Mouse (Mus musculus): Measurements from ENCODE around the gene Dpf3. TPM values are rescaled to one million over a fixed set of nuclear protein-coding genes. Genes with fewer than 3 reads are reported as not detected.

Dpf3 gene
- polyA plus RNA-seq, 1 experiment from 2014 or later, result 4.4 TPM

DNA sequence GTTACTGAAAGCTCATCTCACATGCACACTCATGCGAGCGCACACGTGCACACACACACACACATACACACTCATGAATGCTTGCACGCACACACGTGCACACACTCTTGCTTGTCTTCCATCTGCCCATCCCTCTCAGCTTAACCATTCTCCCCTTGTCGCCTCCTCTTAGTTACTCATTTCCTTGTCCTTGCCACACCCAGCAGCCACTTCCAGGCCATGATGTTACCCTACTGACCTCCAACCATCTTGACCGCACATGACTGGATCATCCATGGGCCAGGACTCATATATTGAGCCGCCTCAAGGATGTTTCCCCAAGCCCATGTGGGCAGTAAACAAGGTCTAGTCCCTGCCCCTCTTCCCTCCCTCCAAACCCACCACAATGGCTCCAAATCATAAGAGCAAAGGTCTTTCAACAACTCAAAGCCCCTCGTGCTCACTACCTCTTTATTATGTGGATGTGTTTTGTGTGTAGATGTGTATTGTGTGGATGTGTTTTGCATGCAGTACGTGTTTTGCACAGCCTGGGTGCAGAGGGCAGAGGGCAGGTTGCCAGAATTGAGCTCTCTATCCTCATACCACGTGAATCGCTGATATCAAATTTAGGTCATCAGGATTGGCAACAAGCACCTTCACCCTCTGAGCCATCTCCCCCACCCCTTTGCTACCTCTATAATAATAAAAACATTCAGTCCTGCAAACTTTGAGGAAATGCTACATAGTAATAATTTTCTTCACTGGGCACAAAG, 82.0 kb downstream of the Dpf3 start:
- DNase-seq (ENCODE audit: low spot score) (no peak), ATAC-seq (replicated peaks; ENCODE audit: low FRiP score) (no peak)
- Histone ChIP-seq H3K4me3 (ENCODE audit: low read depth, low read length) (no peak overlapping the region), H3K36me3 (ENCODE audit: control insufficient read depth, insufficient read depth, low read length) (no peaks in the 10 kb centered on the region), H3K27me3 (ENCODE audit: control insufficient read depth, insufficient read depth, low read length) (no peaks in the 10 kb centered on the region), H3K9me3 (ENCODE audit: control insufficient read depth, low read length) (no peaks in the 10 kb centered on the region), H3K4me2 (ENCODE audit: low read depth, low read length, severe bottlenecking) (no peak overlapping the region), H3K9ac (ENCODE audit: low read length) (no peak overlapping the region), H3K27ac (ENCODE audit: low read depth, low read length) (no peak overlapping the region), H3K4me1 (replicated peaks; ENCODE audit: control insufficient read depth, insufficient read depth, low read length) (no peaks in the 10 kb centered on the region)
- WGBS, result 91% methylated on average over 12 of the region's 12 CpGs

DNA sequence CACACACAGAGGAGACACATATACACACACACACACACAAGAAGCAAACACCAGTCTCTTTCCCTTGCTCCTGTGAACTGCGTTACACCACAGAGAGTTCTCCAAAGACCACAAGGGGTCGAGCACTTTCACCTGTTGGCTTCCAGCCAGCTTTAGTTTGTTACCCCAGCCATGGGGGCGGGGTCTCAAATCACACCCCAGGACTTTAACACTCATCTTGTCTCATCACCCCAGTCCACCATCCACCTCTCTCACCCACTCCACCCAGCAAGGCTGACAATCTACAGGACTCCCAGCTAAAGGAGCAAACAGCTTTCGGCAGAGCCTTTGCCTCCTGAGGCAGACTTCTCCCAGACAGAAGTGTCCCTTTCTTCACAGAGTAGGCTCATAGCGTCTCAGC, 85.2 kb downstream of the Dpf3 start:
- Histone ChIP-seq H3K4me3 (ENCODE audit: low read depth, low read length) (no peak overlapping the region), H3K27ac (ENCODE audit: low read depth, low read length) (no peak overlapping the region), H3K9ac (ENCODE audit: low read length) (no peak overlapping the region), H3K27me3 (ENCODE audit: control insufficient read depth, insufficient read depth, low read length) (no peaks in the 10 kb centered on the region), H3K9me3 (ENCODE audit: control insufficient read depth, low read length) (no peaks in the 10 kb centered on the region), H3K4me2 (ENCODE audit: low read depth, low read length, severe bottlenecking) (no peak overlapping the region), H3K4me1 (replicated peaks; ENCODE audit: control insufficient read depth, insufficient read depth, low read length) (no peaks in the 10 kb centered on the region), H3K36me3 (ENCODE audit: control insufficient read depth, insufficient read depth, low read length) (no peaks in the 10 kb centered on the region)
- DNase-seq (ENCODE audit: low spot score), result no peak
- WGBS, result 79% methylated on average over 5 of the region's 5 CpGs
- ATAC-seq (replicated peaks; ENCODE audit: low FRiP score), result no peak

DNA sequence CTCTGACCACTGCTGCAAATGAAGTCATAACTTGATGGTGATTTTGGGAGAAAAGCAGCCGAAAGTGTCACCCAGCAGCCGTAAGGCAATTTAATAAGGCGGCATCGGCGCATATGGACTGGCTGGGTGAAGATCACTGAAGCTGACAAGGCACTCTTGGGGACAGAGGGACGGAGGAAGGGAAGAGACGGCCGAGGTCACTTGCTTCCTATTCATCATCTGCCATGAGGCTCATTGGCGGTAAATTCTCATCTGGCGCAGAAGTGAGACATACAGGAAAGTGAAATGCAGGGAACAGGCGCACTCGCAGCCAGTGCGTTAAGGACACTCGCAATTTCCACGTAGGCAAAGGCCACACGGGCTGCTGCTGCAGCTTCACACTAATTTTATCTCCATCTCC, 95.5 kb downstream of the Dpf3 start:
- Histone ChIP-seq H3K4me2 (ENCODE audit: low read depth, low read length, severe bottlenecking) (no peak overlapping the region), H3K27me3 (ENCODE audit: control insufficient read depth, insufficient read depth, low read length) (no peaks in the 10 kb centered on the region), H3K4me3 (ENCODE audit: low read depth, low read length) (no peak overlapping the region), H3K27ac (ENCODE audit: low read depth, low read length) (no peak overlapping the region), H3K9me3 (ENCODE audit: control insufficient read depth, low read length) (no peaks in the 10 kb centered on the region), H3K36me3 (ENCODE audit: control insufficient read depth, insufficient read depth, low read length) (no peaks in the 10 kb centered on the region), H3K4me1 (replicated peaks; ENCODE audit: control insufficient read depth, insufficient read depth, low read length) (no peaks in the 10 kb centered on the region), H3K9ac (ENCODE audit: low read length) (no peak overlapping the region)
- WGBS, result 91% methylated on average over 16 of the region's 16 CpGs
- DNase-seq (ENCODE audit: low spot score) (no peak), ATAC-seq (replicated peaks; ENCODE audit: low FRiP score) (no peak)

DNA sequence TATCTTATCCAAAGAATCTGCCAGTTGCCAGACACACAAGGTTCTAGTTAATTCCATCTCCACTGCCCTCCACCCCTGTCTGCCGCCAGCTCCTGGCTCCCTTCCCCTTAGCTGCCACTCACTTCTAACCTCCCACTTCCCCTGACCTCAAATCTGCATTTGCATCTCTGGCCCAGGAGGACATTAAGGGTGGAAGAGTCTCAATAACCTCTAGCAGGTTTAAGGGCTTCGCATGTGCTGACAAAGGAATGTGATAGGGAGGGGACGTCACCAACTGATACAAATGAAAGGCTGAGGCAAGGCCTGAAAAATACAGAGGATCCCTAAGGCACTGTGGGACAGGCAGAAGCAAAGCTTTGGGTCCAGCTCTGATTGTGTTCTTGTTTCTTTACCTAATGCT, 100.0 kb downstream of the Dpf3 start:
- WGBS, result 44% methylated on average over 3 of the region's 3 CpGs
- H3K27ac ChIP-seq (ENCODE audit: low read depth, low read length), result no peak overlapping the region

DNA sequence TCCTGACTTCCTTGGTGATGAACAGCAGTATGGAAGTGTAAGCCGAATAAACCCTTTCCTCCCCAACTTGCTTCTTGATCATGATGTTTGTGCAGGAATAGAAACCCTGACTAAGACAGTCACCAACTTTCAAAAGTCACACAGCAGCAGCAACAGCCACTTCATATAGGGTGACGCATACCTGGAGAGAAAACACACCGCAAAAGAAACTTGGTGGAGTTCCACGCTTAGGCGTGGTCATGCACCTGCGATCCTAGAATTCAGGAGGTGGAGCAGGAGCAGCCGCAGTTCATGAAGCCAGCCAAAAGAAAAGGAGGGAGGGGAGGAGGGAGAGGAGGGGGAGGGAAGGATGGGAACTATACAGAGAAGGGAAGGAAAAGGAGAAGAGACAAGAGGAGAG, 106.4 kb downstream of the Dpf3 start:
- Histone ChIP-seq H3K27ac (ENCODE audit: low read depth, low read length) (no peak overlapping the region), H3K36me3 (ENCODE audit: control insufficient read depth, insufficient read depth, low read length) (no peaks in the 10 kb centered on the region), H3K4me1 (replicated peaks; ENCODE audit: control insufficient read depth, insufficient read depth, low read length) (no peaks in the 10 kb centered on the region), H3K9ac (ENCODE audit: low read length) (no peak overlapping the region), H3K27me3 (ENCODE audit: control insufficient read depth, insufficient read depth, low read length) (no peaks in the 10 kb centered on the region), H3K4me2 (ENCODE audit: low read depth, low read length, severe bottlenecking) (no peak overlapping the region), H3K4me3 (ENCODE audit: low read depth, low read length) (no peak overlapping the region), H3K9me3 (ENCODE audit: control insufficient read depth, low read length) (no peaks in the 10 kb centered on the region)
- 96% methylated on average over 6 of the region's 7 CpGs for WGBS
- ATAC-seq (replicated peaks; ENCODE audit: low FRiP score) (no peak), DNase-seq (ENCODE audit: low spot score) (no peak)

More for the DNA sequence above, 100.0 kb downstream of the Dpf3 start:
- H3K36me3 ChIP-seq (ENCODE audit: control insufficient read depth, insufficient read depth, low read length), result no peaks in the 10 kb centered on the region
- no peaks in the 10 kb centered on the region for H3K4me1 ChIP-seq (replicated peaks; ENCODE audit: control insufficient read depth, insufficient read depth, low read length)
- H3K9ac ChIP-seq (ENCODE audit: low read length), result no peak overlapping the region
- no peaks in the 10 kb centered on the region for H3K27me3 ChIP-seq (ENCODE audit: control insufficient read depth, insufficient read depth, low read length)
- ATAC-seq (replicated peaks; ENCODE audit: low FRiP score) (no peak), DNase-seq (ENCODE audit: low spot score) (no peak)
- no peaks in the 10 kb centered on the region for H3K9me3 ChIP-seq (ENCODE audit: control insufficient read depth, low read length)
- no peak overlapping the region for H3K4me2 ChIP-seq (ENCODE audit: low read depth, low read length, severe bottlenecking)
- H3K4me3 ChIP-seq (ENCODE audit: low read depth, low read length), result no peak overlapping the region

DNA sequence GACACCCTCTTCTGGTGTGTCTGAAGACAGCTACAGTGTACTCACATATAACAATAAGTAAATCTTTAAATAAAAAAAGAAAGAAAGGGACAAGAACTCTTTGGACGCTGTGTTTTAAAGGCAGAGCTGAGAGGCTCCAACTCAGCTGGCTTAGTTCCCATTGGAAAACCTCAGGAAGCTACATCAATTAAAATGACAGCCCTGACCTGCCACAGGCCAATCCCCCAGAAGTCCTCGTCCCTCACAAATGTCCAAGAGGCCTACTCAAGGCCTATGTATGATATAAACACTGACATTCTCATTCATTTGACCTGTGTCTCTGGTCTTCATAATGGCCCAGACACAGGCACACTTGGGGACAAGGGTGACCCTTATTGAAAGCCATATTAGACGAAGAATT, 107.5 kb downstream of the Dpf3 start:
- no peaks in the 10 kb centered on the region for H3K36me3 ChIP-seq (ENCODE audit: control insufficient read depth, insufficient read depth, low read length)
- ATAC-seq (replicated peaks; ENCODE audit: low FRiP score) (no peak), DNase-seq (ENCODE audit: low spot score) (no peak)
- 65% methylated on average over 3 of the region's 3 CpGs for WGBS
- no peak overlapping the region for H3K4me3 ChIP-seq (ENCODE audit: low read depth, low read length)
- H3K4me1 ChIP-seq (replicated peaks; ENCODE audit: control insufficient read depth, insufficient read depth, low read length), result no peaks in the 10 kb centered on the region
- H3K9me3 ChIP-seq (ENCODE audit: control insufficient read depth, low read length), result no peaks in the 10 kb centered on the region
- H3K27ac ChIP-seq (ENCODE audit: low read depth, low read length), result no peak overlapping the region
- H3K4me2 ChIP-seq (ENCODE audit: low read depth, low read length, severe bottlenecking), result no peak overlapping the region
- no peaks in the 10 kb centered on the region for H3K27me3 ChIP-seq (ENCODE audit: control insufficient read depth, insufficient read depth, low read length)
- no peak overlapping the region for H3K9ac ChIP-seq (ENCODE audit: low read length)

DNA sequence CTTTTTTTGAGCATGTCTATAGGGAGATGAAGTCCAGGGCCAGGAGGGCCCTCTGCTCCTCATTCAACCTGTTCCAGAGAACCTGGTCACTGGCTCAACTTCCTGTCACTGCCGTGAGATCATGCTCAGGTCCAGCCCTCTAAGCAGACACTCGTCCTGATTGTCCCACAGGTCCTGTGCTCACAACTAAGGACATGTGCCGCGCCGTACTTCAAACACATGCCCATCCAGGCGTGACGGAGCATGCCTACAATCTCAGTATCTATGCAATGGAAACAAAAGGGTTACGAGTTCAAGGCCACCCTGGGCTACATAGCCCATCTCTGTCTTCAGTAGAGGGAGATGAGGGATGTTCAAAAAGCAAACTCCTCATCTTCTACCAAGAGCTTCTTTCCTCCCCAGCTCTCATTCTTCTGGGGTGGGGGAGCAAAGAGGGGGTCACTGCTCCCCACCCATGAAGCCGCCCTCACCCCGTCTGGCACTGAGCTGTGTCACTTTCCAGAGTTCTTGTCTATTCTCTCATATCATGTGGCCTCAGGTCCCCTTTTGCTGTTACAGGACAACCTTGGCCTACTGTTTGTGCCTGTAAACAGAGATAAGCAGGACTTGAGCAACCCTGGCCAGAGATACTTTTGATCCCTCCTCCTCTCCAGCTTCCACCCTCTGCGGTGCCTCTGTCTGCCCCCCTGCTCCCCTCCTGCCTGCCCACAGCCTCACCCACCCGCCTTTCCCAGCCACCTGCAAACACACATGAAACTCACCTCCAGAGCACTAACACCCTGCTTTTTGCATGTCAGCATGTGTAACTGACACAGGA, 112.3 kb downstream of the Dpf3 start:
- Histone ChIP-seq H3K4me3 (ENCODE audit: low read depth, low read length) (no peak overlapping the region), H3K4me2 (ENCODE audit: low read depth, low read length, severe bottlenecking) (no peak overlapping the region), H3K36me3 (ENCODE audit: control insufficient read depth, insufficient read depth, low read length) (no peaks in the 10 kb centered on the region), H3K27ac (ENCODE audit: low read depth, low read length) (no peak overlapping the region), H3K9me3 (ENCODE audit: control insufficient read depth, low read length) (no peaks in the 10 kb centered on the region), H3K4me1 (replicated peaks; ENCODE audit: control insufficient read depth, insufficient read depth, low read length) (no peaks in the 10 kb centered on the region), H3K27me3 (ENCODE audit: control insufficient read depth, insufficient read depth, low read length) (no peaks in the 10 kb centered on the region), H3K9ac (ENCODE audit: low read length) (no peak overlapping the region)
- no peak for DNase-seq (ENCODE audit: low spot score)
- no peak for ATAC-seq (replicated peaks; ENCODE audit: low FRiP score)
- WGBS, result 87% methylated on average over 12 of the region's 12 CpGs

DNA sequence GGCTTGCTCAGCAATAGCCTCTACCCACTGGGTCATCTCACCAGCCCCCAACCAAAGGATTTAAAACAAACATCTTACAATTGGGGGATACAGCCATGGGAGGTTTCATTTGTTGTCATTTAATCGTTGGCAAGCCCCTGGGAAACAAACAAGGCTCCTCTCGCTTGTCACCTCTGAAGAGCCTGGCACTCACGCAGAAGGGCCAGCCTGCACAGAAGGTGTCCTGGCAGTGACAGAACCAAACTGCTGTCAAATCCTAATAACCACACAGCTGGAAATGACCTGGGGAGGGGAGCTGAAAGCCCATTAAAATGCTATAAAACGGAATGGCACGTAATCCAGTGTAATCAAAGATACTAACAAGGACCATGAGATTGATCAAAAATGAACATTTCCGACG, 114.4 kb downstream of the Dpf3 start:
- H3K4me1 ChIP-seq (replicated peaks; ENCODE audit: control insufficient read depth, insufficient read depth, low read length), result no peaks in the 10 kb centered on the region
- H3K9me3 ChIP-seq (ENCODE audit: control insufficient read depth, low read length), result no peaks in the 10 kb centered on the region
- H3K36me3 ChIP-seq (ENCODE audit: control insufficient read depth, insufficient read depth, low read length), result no peaks in the 10 kb centered on the region
- no peak for ATAC-seq (replicated peaks; ENCODE audit: low FRiP score)
- DNase-seq (ENCODE audit: low spot score), result no peak
- H3K27me3 ChIP-seq (ENCODE audit: control insufficient read depth, insufficient read depth, low read length), result no peaks in the 10 kb centered on the region
- H3K27ac ChIP-seq (ENCODE audit: low read depth, low read length), result no peak overlapping the region
- H3K4me3 ChIP-seq (ENCODE audit: low read depth, low read length), result no peak overlapping the region
- WGBS, result 84% methylated on average over 7 of the region's 7 CpGs
- no peak overlapping the region for H3K9ac ChIP-seq (ENCODE audit: low read length)
- no peak overlapping the region for H3K4me2 ChIP-seq (ENCODE audit: low read depth, low read length, severe bottlenecking)
